Comparison of ENCODE assay signal across 10 mouse cellular contexts in genomic region chr10:120810053-120810696, GRCm38 (mm10).
DNase-seq lines count a peak whose midpoint lies in the region; ATAC-seq and TF ChIP-seq lines count a peak whose summit lies in the region.
"Had no signal": no experiment of that assay in that cellular context is flagged by ENCODE, and none has a peak within 500 bp of the region (broad histone marks: within the 10 kb centered on the region; RNA-seq: fewer than 3 reads in every experiment).

No protein-coding gene starts in this region.

- H3K27me3 ChIP-seq in hindbrain, embryonic 14.5 days (ENCODE audit: control insufficient read depth, insufficient read depth, low read length): no peaks in the 10 kb centered on the region
- no peaks in the 10 kb centered on the region for H3K27me3 ChIP-seq in hindbrain, embryonic 12.5 days
- H3K27me3 ChIP-seq: heart, embryonic 15.5 days had no signal

- H3K4me1 ChIP-seq in hindbrain, embryonic 14.5 days (replicated peaks; ENCODE audit: control insufficient read depth, insufficient read depth, low read length): peaks cover 18% of the 10 kb centered on the region
- no peaks in the 10 kb centered on the region; the same call in 1 of the 2 replicates for H3K4me1 ChIP-seq in hindbrain, embryonic 12.5 days

- WGBS in hindbrain, embryonic 14.5 days: 45% methylated on average over 14 of the region's 14 CpGs
- WGBS in hindbrain, embryonic 12.5 days: 49% methylated on average over 14 of the region's 14 CpGs

- no peak for TF ChIP-seq CTCF in brain, embryonic 14.5 days (IDR thresholded peaks at IDR 0.05; ENCODE audit: borderline replicate concordance, extremely low read depth, insufficient read depth, insufficient read length)

- no peaks in the 10 kb centered on the region for H3K9me3 ChIP-seq in hindbrain, embryonic 14.5 days (ENCODE audit: control insufficient read depth, low read length)
- no peaks in the 10 kb centered on the region for H3K9me3 ChIP-seq in hindbrain, embryonic 12.5 days (replicated peaks)
- H3K9me3 ChIP-seq: heart, embryonic 15.5 days had no signal

- H3K36me3 ChIP-seq in hindbrain, embryonic 14.5 days (replicated peaks; ENCODE audit: control insufficient read depth, insufficient read depth): no peaks in the 10 kb centered on the region
- no peaks in the 10 kb centered on the region for H3K36me3 ChIP-seq in hindbrain, embryonic 12.5 days
- H3K36me3 ChIP-seq: heart, embryonic 15.5 days had no signal

- DNase-seq in hindbrain, embryonic 14.5 days (ENCODE audit: low spot score): peak; percentile 38
- DNase-seq in 3T3-L1 (ENCODE audit: low read depth, low spot score): peak; percentile 90
- DNase-seq in brain, embryonic 14.5 days (ENCODE audit: low read depth): peak; percentile 64
- DNase-seq in forelimb bud, embryonic 11.5 days (ENCODE audit: low read depth, low spot score): peak; percentile 63
- DNase-seq in urinary bladder, postnatal 25 days (ENCODE audit: low spot score): no peak
- no peak for DNase-seq in frontal cortex, postnatal 10 days (ENCODE audit: low spot score in 2 of 2)
- DNase-seq: cerebellum, adult 11 months had no signal

- H3K9ac ChIP-seq in hindbrain, embryonic 14.5 days: no peak overlapping the region
- no peak overlapping the region for H3K9ac ChIP-seq in hindbrain, embryonic 12.5 days
- H3K9ac ChIP-seq: heart, embryonic 15.5 days had no signal

- ATAC-seq in hindbrain, embryonic 14.5 days (ENCODE audit: low FRiP score): no peak
- no peak for ATAC-seq in hindbrain, embryonic 12.5 days (ENCODE audit: low FRiP score)

- H3K4me2 ChIP-seq in hindbrain, embryonic 14.5 days (replicated peaks): no peak overlapping the region
- no peak overlapping the region for H3K4me2 ChIP-seq in hindbrain, embryonic 12.5 days (replicated peaks)
- H3K4me2 ChIP-seq: heart, embryonic 15.5 days had no signal

- no peak overlapping the region for H3K4me3 ChIP-seq in hindbrain, embryonic 14.5 days (replicated peaks; ENCODE audit: low read length)
- H3K4me3 ChIP-seq in hindbrain, embryonic 12.5 days: no peak overlapping the region
- H3K4me3 ChIP-seq: heart, embryonic 15.5 days; layer of hippocampus, adult 2 months had no signal

- H3K27ac ChIP-seq in hindbrain, embryonic 14.5 days: 0 out of 2 replicates have a peak overlapping the region, but pooled peaks have one; percentile 57
- H3K27ac ChIP-seq in hindbrain, embryonic 12.5 days: no peak overlapping the region
- H3K27ac ChIP-seq: layer of hippocampus, adult 2 months had no signal

- TF ChIP-seq POLR2A in brain, embryonic 14.5 days (IDR thresholded peaks at IDR 0.05; ENCODE audit: borderline replicate concordance, extremely low read depth, insufficient read depth, insufficient read length, poor library complexity, severe bottlenecking): no peak

Comparison
In these comparisons a context has a peak if more than half of its experiments do, and no peak if none do; other contexts are left out.
1. DNase-seq: peak in hindbrain, embryonic 14.5 days (single experiment), 3T3-L1 (single experiment), brain, embryonic 14.5 days (single experiment) and forelimb bud, embryonic 11.5 days (single experiment); none in urinary bladder, postnatal 25 days (single experiment) and frontal cortex, postnatal 10 days (0 of 2).